Mouse (Mus musculus): ENCODE results near the gene Gm11096.

GRCm38 (mm10) chr17:81455269-81455668, 13.7 kb downstream of the Gm11096 start:
- TF ChIP-seq CEBPB (IDR thresholded peaks at IDR 0.05; ENCODE audit: low read depth) = no peak
- no peak for TF ChIP-seq MYOG (IDR thresholded peaks at IDR 0.05; ENCODE audit: control insufficient read depth, extremely low read depth, insufficient read length)
